Mouse (Mus musculus) c-Kit-negative CD71-positive TER-119-positive erythroid progenitor cells, embryonic 14.5 days (primary cell): Measurements from ENCODE around the gene Dlg2.

ENCODE experiments used
- DNase-seq: peaks from one replicate; pipeline ENCODE4 v3.0.0-alpha.2; 2013; ENCODE audit warnings: low read depth, low spot score

Gene Dlg2

GRCm38 (mm10) chr7:90539481-90540402 lies 63.3 kb downstream of the Dlg2 start:
- DNase-seq, result no peak

- no peak for DNase-seq
Measured at GRCm38 (mm10) chr7:90540811-90541323, 64.4 kb downstream of the Dlg2 start.

GRCm38 (mm10) chr7:90553399-90553798 lies 76.9 kb downstream of the Dlg2 start:
- no peak for DNase-seq

GRCm38 (mm10) chr7:90554421-90554820 lies 77.9 kb downstream of the Dlg2 start:
- DNase-seq, result no peak

GRCm38 (mm10) chr7:90569130-90569529 lies 92.7 kb downstream of the Dlg2 start:
- DNase-seq, result no peak

GRCm38 (mm10) chr7:90587795-90588194 lies 111.3 kb downstream of the Dlg2 start:
- no peak for DNase-seq

- DNase-seq, result no peak
Measured at GRCm38 (mm10) chr7:90588318-90588717, 111.8 kb downstream of the Dlg2 start.

- no peak for DNase-seq
Measured at GRCm38 (mm10) chr7:90609764-90610163, 133.3 kb downstream of the Dlg2 start.

- DNase-seq, result no peak
Measured at GRCm38 (mm10) chr7:90630546-90630945, 154.1 kb downstream of the Dlg2 start.

- no peak for DNase-seq
Measured at GRCm38 (mm10) chr7:90649512-90649911, 173.0 kb downstream of the Dlg2 start.

GRCm38 (mm10) chr7:90651128-90651527 lies 174.7 kb downstream of the Dlg2 start:
- DNase-seq, result no peak

- no peak for DNase-seq
Measured at GRCm38 (mm10) chr7:90651611-90652010, 175.1 kb downstream of the Dlg2 start.

- no peak for DNase-seq
Measured at GRCm38 (mm10) chr7:90658593-90658992, 182.1 kb downstream of the Dlg2 start.

- no peak for DNase-seq
Measured at GRCm38 (mm10) chr7:90694050-90694449, 217.6 kb downstream of the Dlg2 start.

- DNase-seq, result no peak
Measured at GRCm38 (mm10) chr7:90696181-90696950, 219.9 kb downstream of the Dlg2 start.

GRCm38 (mm10) chr7:90703163-90703852 lies 226.8 kb downstream of the Dlg2 start:
- DNase-seq, result no peak

GRCm38 (mm10) chr7:90703951-90704350 lies 227.5 kb downstream of the Dlg2 start:
- DNase-seq, result no peak

- no peak for DNase-seq
Measured at GRCm38 (mm10) chr7:90734086-90734485, 257.6 kb downstream of the Dlg2 start.

- no peak for DNase-seq
Measured at GRCm38 (mm10) chr7:90736369-90736768, 259.9 kb downstream of the Dlg2 start.

GRCm38 (mm10) chr7:90748636-90749035 lies 272.2 kb downstream of the Dlg2 start:
- DNase-seq, result no peak

- DNase-seq, result no peak
Measured at GRCm38 (mm10) chr7:90787945-90788344, 311.5 kb downstream of the Dlg2 start.

- no peak for DNase-seq
Measured at GRCm38 (mm10) chr7:90791522-90791921, 315.1 kb downstream of the Dlg2 start.
